Mouse (Mus musculus) macrophage (primary cell): ENCODE measurements around the gene Paqr4. TPM values are rescaled to one million over a fixed set of nuclear protein-coding genes. Genes with fewer than 3 reads are reported as not detected.

ENCODE experiments used
- H3K27ac ChIP-seq: fragments of 350-480 bp; formaldehyde crosslinking; 2 replicates; pipeline ENCODE4 v1.9.0; 2021
- H3K36me3 ChIP-seq: fragments of 350-480 bp; formaldehyde crosslinking; 2 replicates; pipeline ENCODE4 v1.9.0; 2021; ENCODE audit errors: inconsistent target
- H3K4me3 ChIP-seq: fragments of 350-480 bp; formaldehyde crosslinking; 2 replicates; pipeline ENCODE4 v1.9.0; 2021; ENCODE audit errors: inconsistent target
- H3K79me2 ChIP-seq: fragments of 350-480 bp; formaldehyde crosslinking; 2 replicates; pipeline ENCODE4 v1.9.0; 2021; ENCODE audit errors: inconsistent target
- WGBS: methylation state at CpG from one replicate; pipeline ENCODE4 v1.1.7; 2026; ENCODE audit warnings: inconsistent platforms; ENCODE audit not compliant: missing documents; 5-methylcytosine and 5-hydroxymethylcytosine counted together
- polyA plus RNA-seq: library from polyadenylated mRNA; stranded (reverse); fragments of 250-400 nt; gene quantifications from 3 replicates; pipeline ENCODE4 v1.2.4, GENCODE M21; 2018; ENCODE audit warnings: inconsistent platforms

Paqr4 gene
- polyA plus RNA-seq, 1 experiment from 2014 or later = 6.5 TPM

DNA sequence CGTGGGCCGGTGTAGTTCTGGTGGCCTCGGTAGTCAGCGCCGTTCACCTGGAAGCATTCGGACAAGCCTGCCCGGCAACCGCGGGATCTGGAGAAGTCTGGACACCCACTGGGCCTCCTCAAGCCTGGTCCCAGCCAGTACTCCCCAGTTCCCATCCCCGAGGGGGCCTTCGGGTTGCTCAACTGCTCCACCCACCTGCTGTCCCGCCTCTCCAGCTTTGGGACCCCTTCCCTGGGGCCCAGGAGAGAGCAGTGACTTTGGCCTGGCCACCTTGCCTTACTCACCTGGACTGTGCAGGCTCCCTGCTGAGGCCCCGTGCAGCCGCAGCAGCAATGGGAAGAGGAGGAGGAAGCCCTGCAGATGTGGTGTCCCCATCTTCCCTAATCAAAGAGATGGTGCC, 4.0 kb upstream of the Paqr4 start:
- H3K36me3 ChIP-seq = no peaks in the 10 kb centered on the region
- whole genome bisulfite sequencing = 19% methylated on average over 14 of the region's 14 CpGs
- H3K4me3 ChIP-seq = no peak overlapping the region
- no peaks in the 10 kb centered on the region for H3K79me2 ChIP-seq
- H3K27ac ChIP-seq = no peak overlapping the region

DNA sequence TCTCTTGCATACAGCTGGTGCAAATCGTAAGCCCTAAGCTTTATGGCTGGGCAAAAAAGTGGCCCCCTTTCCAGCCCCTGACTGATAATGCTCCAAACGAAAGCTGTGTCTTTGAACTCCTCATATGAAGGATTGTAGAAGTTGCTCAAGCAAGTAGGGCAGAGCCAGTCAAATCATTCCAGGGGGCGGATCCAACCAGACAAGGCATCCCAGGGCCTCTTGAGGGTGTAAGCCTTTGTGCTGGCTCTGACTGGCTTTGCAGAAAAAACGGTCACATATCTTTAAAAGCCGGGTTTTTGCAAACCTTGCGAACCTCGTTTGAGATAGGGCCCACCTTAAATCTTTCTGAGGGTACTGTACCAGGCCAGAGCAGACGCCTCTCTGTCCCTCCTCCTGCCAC, 3.4 kb upstream of the Paqr4 start:
- Histone ChIP-seq H3K36me3 (no peaks in the 10 kb centered on the region), H3K27ac (no peak overlapping the region)
- WGBS = 68% methylated on average over 8 of the region's 8 CpGs

DNA sequence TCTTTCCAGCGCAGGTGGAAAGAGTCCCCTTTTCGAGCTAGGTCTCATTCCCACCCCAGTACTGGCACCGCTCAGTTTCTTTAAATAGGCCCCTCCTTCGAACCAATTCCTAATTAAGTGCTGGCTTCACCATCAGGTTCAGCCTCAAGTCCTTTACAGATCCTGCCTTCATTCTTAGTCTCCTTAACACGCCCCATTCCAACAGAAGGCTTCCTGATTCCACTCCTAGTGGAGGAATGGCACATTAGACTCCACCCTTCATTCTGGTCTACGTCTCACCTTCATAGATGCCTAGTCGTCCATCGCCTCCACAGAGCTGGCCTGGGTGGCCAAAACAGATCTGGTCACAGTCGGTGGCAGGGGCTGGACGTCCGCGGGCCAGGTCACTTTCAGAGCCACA, 2.3 kb upstream of the Paqr4 start:
- Histone ChIP-seq H3K4me3 (no peak overlapping the region), H3K27ac (no peak overlapping the region), H3K79me2 (no peaks in the 10 kb centered on the region), H3K36me3 (no peaks in the 10 kb centered on the region)
- WGBS = 81% methylated on average over 11 of the region's 12 CpGs

More for the DNA sequence above, 3.4 kb upstream of the Paqr4 start:
- H3K4me3 ChIP-seq = no peak overlapping the region
- H3K79me2 ChIP-seq = no peaks in the 10 kb centered on the region

DNA sequence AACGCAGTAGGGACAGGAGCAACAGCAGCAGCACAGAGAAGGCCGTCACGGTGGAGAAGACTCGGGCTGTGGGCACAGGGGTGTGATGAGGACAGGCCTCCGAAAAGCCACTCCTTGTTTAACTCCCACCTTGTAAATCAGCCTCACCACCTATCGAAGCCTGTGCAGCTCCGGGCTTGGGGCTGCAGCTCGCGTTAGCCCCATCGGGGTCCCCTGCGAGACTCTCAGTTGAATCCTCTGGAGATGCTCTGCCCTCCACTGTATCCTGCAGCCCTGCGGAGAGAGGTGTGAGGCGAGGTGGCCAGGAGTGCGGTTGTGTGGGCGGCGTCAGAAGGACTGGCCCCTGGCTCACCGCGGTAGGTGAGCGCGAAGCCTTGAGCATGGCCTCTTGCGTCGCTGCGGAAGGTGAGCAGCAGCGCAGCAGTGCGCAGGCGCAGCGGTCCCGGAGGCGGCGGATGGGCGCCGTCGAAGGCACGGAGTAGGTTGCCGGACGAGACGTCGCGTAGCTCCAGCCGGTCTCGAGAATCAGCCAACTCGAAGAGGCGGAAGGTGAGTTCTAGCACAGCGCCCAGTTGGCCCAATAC, 1.6 kb upstream of the Paqr4 start:
- Histone ChIP-seq H3K4me3 (no peak overlapping the region), H3K79me2 (no peaks in the 10 kb centered on the region), H3K27ac (no peak overlapping the region), H3K36me3 (no peaks in the 10 kb centered on the region)
- WGBS = 16% methylated on average over 44 of the region's 44 CpGs

DNA sequence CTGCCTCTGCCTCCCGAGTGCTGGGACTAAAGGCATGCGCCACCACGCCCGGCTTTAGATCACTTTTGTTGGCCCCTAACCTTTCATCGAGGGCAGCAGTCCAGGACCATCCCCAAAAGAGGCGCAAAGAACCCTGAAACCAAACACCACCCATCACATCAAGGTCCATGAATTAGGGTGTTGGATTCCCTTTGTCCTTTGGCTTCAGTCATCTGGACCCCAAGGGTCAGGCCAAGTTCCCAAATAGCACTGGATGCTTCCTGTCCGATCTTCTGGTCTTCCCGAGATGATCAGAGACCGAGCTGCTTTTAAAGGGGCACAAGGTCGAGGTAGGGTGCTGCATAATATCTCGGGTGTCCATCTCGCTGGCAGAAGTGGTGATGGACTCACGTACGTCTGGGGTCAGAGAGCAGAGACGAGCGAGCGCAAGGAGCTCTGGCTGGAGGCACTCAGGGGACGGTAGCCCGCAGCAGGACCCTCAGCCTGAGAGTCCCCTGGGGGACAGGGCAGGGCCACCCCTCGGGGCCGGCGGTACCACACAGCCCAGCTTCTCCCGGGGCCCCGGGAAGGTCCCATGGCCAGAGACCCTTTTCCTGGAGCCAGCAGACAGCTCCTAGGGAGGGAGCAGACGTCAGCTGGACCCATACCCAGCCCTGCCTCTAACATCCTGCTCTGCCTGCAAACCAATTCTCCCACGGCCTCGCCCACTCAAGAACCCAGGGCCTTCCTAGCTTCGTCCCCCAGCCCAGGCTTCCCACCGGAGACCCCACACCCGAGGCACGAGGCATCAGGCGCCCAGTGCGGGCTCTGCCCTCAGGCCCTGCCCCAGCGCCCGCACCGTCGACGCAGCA, 917 bp upstream of the Paqr4 start:
- H3K79me2 ChIP-seq = no peaks in the 10 kb centered on the region
- no peaks in the 10 kb centered on the region for H3K36me3 ChIP-seq
- WGBS = 54% methylated on average over 38 of the region's 38 CpGs
- H3K4me3 ChIP-seq = no peak overlapping the region
- no peak overlapping the region for H3K27ac ChIP-seq

DNA sequence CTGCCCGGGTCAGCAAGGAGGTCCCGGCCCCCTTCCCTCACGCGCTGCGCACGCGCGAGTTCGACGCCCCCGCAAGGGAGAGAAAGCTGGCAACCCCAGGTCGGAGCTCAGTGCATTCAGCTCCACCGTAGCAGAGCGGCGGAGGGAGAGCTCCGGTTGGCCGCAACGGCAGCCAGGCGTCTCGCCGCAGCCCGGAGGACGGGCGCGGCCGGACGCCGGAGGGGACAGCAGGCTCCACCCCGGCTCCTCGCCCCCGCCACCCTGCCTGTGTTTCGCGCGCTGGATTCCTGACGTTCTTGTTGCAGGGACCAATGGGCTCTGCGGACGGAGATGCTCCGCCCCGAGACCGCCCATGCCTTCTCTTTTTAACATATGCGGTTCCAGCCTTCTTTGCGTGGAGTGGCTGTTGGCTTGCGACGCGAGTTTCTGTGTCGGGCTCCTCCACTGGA, 507 bp downstream of the Paqr4 start:
- 1% methylated on average over 42 of the region's 46 CpGs for WGBS
- Histone ChIP-seq H3K27ac (no peak overlapping the region), H3K79me2 (no peaks in the 10 kb centered on the region), H3K4me3 (peak overlapping the region; percentile 26), H3K36me3 (no peaks in the 10 kb centered on the region)

DNA sequence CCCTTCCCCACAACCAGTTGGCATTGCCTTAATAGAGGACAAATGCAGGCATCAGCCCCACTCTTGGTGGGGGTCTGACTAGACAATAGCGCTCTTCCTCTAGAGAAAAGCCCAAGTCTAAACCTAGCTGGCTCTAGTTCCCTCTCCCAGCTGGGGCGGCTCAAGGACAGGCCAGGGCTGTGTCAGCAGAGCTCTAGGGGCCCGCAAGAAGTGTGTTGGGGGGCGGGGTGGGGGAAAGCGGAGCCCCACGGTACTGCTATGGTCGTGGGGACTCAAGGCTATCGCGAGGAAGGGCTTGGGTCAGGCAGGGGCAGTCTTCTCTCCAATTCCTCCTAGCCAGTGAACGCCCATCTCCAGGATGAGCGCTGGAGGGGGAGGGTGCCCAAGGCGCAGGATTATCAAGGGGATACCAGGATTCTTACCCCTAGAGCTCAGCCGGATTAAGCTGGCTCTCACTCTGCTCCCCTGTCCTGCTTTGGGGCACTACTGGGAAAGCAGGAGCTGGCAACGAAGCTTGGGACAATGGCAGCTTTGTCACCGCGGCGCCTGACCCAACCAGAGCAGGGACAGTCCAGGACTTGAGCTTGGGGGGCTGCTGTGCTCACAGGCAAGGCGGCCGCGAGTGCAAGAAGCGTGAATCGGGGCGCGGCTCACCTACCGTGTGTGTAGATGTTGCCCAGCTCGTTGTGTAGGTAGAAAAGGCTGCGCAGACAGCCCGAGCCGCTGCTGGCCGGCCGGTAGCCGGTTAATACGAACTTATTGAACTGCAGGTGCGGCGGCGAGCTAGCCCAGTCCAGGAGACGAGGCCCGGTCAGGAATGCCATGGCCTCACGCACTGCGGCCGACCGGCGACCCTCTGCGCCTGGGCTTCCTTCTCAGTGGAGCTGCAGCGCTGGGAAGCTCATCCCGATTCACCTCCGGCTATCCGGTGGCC, 1.2 kb downstream of the Paqr4 start:
- WGBS = 7% methylated on average over 45 of the region's 48 CpGs
- no peak overlapping the region for H3K27ac ChIP-seq
- no peaks in the 10 kb centered on the region for H3K36me3 ChIP-seq
- peak overlapping the region; percentile 26 for H3K4me3 ChIP-seq
- no peaks in the 10 kb centered on the region for H3K79me2 ChIP-seq

DNA sequence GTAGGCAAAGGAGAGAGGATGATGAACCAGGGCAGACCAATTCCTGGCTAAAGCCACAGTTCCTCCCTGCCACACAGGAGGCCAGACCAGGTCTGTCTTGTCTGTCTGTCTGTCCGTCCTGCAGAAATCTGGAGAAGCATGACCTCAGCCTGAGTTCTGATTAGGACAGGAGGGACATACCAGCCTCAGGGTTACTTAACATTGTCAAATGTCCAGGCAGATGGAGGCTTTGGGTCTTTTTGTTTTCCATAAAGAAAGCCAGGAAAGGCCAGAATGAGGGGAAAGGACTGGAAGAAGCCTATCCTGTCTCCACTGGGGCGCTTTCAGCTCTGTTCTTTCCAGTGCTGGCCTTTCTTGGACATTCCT, 1.8 kb downstream of the Paqr4 start:
- Histone ChIP-seq H3K79me2 (no peaks in the 10 kb centered on the region), H3K36me3 (no peaks in the 10 kb centered on the region), H3K4me3 (0 out of 2 replicates have a peak overlapping the region, but pooled peaks have one; percentile 26), H3K27ac (no peak overlapping the region)
- 94% methylated on average over 2 of the region's 2 CpGs for WGBS

DNA sequence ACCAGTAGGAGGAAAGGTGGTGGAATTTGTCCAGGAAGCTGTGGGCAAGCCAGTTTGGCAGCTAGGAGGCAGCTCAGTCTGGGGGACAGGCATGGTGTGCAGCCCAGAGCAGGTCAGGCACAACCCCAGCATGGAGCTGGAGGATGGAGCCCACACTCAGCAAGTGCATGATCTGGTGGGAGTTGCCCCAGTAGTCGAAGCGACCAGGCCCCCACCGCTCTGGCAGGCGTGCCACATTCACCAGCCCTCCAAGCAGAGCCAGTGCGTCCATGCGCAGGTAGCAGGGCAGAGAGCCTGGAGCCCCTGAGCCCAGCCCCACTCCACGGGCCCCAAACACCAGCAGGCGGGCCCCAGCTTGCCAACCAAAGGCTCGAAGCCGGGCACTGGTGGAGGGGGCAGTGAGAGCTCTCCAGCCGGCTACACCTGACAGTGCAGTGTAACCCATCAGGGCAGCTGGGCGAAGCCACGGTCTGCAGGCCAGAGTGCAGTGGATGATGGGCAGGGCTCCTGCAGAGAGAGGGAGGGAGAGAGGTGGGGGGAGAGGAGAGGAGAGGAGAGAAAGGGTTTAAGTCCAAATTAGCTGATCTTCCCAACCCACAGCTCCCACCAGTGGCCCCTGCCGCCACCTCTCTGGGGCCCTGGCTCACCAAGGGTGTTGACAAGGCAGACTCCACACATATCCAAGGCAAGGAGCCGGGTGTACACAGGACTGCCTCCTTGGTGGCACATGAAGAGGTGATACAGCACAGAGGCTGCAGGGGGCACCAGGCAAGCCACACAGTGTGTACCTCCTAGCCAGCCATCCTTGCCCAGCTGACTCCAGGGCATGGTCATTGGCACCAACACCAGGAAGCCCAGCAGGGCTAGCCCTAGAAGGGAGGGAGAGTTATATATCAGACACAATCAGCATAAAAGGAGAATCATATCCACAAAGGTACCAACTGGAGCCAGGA, 2.9 kb downstream of the Paqr4 start:
- no peaks in the 10 kb centered on the region for H3K79me2 ChIP-seq
- no peak overlapping the region for H3K27ac ChIP-seq
- no peaks in the 10 kb centered on the region for H3K36me3 ChIP-seq
- H3K4me3 ChIP-seq = no peak overlapping the region
- whole genome bisulfite sequencing = 95% methylated on average over 13 of the region's 15 CpGs

DNA sequence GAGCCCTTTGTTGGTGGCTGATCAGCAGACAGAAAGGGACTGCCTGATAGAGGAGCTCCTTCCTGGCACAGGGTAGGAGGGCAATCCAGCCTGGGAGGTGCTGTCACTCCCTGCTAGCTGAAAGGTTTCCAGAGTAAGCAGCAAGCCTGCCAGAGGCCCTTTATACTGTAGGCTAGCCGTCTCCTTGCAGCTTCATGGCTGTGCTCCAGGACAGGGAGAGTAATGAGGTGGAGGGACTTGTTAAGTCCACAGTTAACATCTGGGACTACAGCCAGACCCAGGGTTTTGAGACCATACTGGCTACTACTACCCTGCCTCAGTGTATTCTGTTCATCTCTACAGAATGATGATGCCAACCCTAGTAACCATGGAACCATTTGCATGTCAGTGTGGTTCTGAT, 6.3 kb downstream of the Paqr4 start:
- no peaks in the 10 kb centered on the region for H3K79me2 ChIP-seq
- 91% methylated on average over 1 of the region's 1 CpGs for WGBS
- no peak overlapping the region for H3K4me3 ChIP-seq
- no peak overlapping the region for H3K27ac ChIP-seq
- no peaks in the 10 kb centered on the region for H3K36me3 ChIP-seq

DNA sequence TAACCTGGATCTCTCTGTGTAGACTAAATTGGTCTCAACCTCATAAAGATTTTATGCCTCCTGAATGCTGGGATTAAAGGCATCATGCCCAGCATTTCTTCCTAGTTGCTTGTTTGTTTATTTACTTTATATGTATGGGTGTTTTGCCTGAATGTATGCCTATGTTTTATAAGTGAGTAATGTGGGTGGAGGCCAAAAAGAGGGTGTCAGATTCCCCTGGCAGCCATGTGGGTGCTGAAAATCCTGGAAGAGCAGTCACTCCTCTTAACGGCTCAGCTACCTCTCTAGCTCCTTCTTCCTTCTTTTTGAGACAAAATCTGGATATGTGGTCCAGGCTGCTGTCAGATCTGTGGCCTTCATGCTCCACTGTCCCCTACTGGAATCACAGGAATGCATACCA, 10.2 kb downstream of the Paqr4 start:
- WGBS = 91% methylated on average over 1 of the region's 1 CpGs
- Histone ChIP-seq H3K4me3 (no peak overlapping the region), H3K79me2 (peaks cover 21% of the 10 kb centered on the region), H3K36me3 (no peaks in the 10 kb centered on the region), H3K27ac (no peak overlapping the region)

DNA sequence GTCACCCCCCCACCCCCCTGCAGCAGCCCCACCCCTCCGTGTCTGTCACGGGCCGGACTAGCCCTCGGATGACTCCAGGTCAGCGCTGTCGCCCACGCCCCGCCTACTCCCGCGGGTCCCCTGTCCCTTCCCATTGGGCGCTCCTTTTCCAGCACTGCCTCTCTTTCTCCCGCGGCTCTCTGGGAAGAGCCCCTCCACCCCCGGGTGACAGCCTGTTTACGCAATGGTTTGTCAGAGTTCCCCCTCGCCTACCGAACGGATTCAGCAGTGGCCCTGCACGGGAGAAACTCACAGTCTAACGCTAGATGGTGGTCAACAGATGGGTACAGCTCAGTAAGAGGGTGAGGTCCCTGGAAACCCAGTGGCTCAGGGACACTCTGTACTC, 13.9 kb downstream of the Paqr4 start:
- H3K79me2 ChIP-seq = peaks cover 21% of the 10 kb centered on the region
- no peaks in the 10 kb centered on the region for H3K36me3 ChIP-seq
- under 1% methylated on average over 20 of the region's 20 CpGs for WGBS
- H3K27ac ChIP-seq = peak overlapping the region; percentile 60
- H3K4me3 ChIP-seq = peak overlapping the region; percentile 47

DNA sequence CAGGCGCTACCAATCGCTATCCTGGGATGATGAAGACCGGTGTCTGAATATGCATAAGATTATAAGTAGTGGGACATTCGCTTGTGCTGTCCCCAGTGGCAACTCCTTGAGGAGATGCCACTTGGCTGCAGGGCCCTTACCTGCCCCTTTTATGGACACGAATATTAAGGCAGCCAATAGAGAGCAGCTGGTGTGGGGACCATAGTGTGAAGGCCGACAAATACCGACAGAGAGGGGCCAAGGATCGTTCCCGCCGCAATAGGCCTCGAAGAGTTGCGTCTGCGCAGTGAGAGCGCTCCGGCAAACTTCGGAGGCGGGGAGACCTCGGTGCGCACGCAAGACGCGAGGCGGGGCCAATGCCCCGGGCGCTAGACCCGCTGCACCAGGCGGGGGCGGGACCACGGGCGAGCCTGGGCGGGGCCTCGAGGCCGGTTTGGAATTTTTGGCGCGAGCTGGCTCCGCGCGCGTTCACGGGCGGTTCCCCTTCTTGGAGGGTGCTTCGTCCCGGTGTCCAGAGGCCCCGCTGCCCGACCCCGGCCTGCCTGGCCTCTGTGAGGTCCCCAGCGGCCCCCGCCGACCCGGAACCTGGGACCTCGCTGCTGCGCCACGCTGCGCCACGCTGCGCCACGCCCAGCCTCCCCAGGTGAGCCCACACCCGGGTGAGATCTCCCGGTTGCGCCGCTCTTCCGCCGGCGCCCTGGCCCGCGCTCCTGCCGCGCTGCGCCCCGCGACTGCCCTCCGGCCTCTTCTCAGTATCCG, 14.5 kb downstream of the Paqr4 start, which contains the start of gene Pkmyt1:
TSS of gene Pkmyt1 (plus strand) at position 338 of the 759 bp plus-strand sequence.
- 2% methylated on average over 69 of the region's 73 CpGs for WGBS
- Histone ChIP-seq H3K4me3 (peak within 1 kb of the TSS; percentile 55), H3K79me2 (peaks cover 21% of the 10 kb centered on the region), H3K27ac (peak within 1 kb of the TSS; percentile 60), H3K36me3 (no peaks in the 10 kb centered on the region)
